Mouse (Mus musculus) embryonic facial prominence, embryonic 12.5 days (tissue): ENCODE measurements around the gene Cnpy2. TPM values are rescaled to one million over a fixed set of nuclear protein-coding genes. Genes with fewer than 3 reads are reported as not detected.

Source experiments
- ATAC-seq: fragments of 200-750 bp; cut with Nextera tagmentation; 2 replicates; pipeline ENCODE4 v1.8.0; 2017; ENCODE audit not compliant: insufficient number of reproducible peaks, insufficient read depth, low FRiP score, low TSS enrichment
- H3K27ac ChIP-seq: fragments of 300-500 bp; sonication (generic); 2 replicates; pipeline ENCODE4 v1.5.1; 2016; ENCODE audit warnings: mild to moderate bottlenecking
- H3K27me3 ChIP-seq: fragments of 300-500 bp; sonication (generic); 2 replicates; pipeline ENCODE4 v1.6.1; 2016; ENCODE audit warnings: mild to moderate bottlenecking, moderate library complexity
- H3K36me3 ChIP-seq: fragments of 300-500 bp; sonication (generic); 2 replicates; pipeline ENCODE4 v1.6.1; 2016; ENCODE audit warnings: mild to moderate bottlenecking
- H3K4me1 ChIP-seq: fragments of 300-500 bp; sonication (generic); 2 replicates; pipeline ENCODE4 v1.6.1; 2016
- H3K4me2 ChIP-seq: fragments of 300-500 bp; sonication (generic); replicated peaks from 2 replicates; pipeline ENCODE4 v1.6.1; 2016; ENCODE audit warnings: mild to moderate bottlenecking, moderate library complexity
- H3K4me3 ChIP-seq: fragments of 300-500 bp; sonication (generic); 2 replicates; pipeline ENCODE4 v1.5.1; 2016; ENCODE audit warnings: mild to moderate bottlenecking
- H3K9ac ChIP-seq: fragments of 300-500 bp; sonication (generic); 2 replicates; pipeline ENCODE4 v1.6.1; 2016; ENCODE audit warnings: mild to moderate bottlenecking, moderate library complexity
- H3K9me3 ChIP-seq: fragments of 300-500 bp; sonication (generic); 2 replicates; pipeline ENCODE4 v1.6.1; 2016; ENCODE audit warnings: mild to moderate bottlenecking, moderate library complexity
- WGBS: fragments of 180-500 bp; shearing (Covaris S2); methylation state at CpG from one replicate; pipeline ENCODE4 v1.1.7; 2016; 5-methylcytosine and 5-hydroxymethylcytosine counted together
- polyA plus RNA-seq: library from polyadenylated mRNA; unstranded; fragments of >200 nt; fragmentation: Nextera tagmentation; extraction: Ambion mirVana; gene quantifications from 2 replicates; pipeline ENCODE4 v1.2.1, GENCODE M21; 2016

Cnpy2 gene
- polyA plus RNA-seq, 1 experiment from 2014 or later, result 306 TPM

DNA sequence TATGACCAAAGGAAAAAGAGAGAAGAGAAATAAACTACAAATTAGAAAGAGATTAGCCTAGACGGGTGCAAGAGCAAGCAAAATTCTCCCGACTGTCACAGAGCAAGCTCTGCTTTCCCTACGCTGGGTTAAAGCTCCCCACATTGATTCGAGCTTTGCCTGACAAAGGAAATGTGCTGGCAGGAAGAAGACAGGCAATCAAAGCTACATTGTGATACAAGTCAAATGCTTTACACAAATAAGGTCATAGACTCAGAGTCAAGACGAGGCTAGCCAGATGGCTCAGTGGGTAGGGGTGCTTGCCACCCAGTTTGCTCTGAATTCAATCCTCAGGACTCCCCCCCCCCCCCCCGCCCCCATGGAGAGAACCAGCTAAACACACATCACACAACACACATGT is 47.8 kb downstream of the Cnpy2 start:
- 68% methylated on average over 5 of the region's 6 CpGs for WGBS
- Histone ChIP-seq H3K4me1 (peaks cover 8% of the 10 kb centered on the region), H3K27me3 (no peaks in the 10 kb centered on the region), H3K27ac (no peak overlapping the region), H3K36me3 (peaks cover 9% of the 10 kb centered on the region; the same call in 1 of the 2 replicates), H3K4me3 (no peak overlapping the region), H3K9ac (no peak overlapping the region), H3K9me3 (no peaks in the 10 kb centered on the region), H3K4me2 (no peak overlapping the region)
- ATAC-seq, result no peak

DNA sequence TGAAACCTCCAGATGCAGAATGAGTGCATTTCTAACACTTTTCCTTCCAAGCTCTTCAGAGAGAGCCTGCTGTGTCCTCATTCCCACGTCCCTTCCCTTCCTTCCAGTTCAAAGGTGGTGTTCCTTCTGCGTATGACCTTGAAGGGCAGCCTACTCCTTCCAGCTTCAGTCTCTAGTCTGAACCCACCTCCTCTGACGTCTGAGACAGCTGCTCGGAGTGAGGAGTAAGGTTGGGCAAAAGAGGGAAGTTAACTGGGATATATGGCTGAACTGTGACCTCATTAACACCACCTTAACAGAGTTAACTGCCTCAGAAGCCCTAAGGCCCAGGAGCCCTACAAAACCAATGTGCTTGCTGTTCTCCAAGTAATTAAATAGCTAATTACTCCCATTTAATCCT is 48.3 kb downstream of the Cnpy2 start:
- Histone ChIP-seq H3K27me3 (no peaks in the 10 kb centered on the region), H3K36me3 (0 out of 2 replicates have a peak, but pooled peaks cover 4% of the 10 kb centered on the region), H3K27ac (no peak overlapping the region), H3K9ac (no peak overlapping the region), H3K9me3 (no peaks in the 10 kb centered on the region), H3K4me1 (peaks cover 8% of the 10 kb centered on the region), H3K4me3 (no peak overlapping the region), H3K4me2 (no peak overlapping the region)
- 61% methylated on average over 4 of the region's 4 CpGs for WGBS
- ATAC-seq, result no peak

DNA sequence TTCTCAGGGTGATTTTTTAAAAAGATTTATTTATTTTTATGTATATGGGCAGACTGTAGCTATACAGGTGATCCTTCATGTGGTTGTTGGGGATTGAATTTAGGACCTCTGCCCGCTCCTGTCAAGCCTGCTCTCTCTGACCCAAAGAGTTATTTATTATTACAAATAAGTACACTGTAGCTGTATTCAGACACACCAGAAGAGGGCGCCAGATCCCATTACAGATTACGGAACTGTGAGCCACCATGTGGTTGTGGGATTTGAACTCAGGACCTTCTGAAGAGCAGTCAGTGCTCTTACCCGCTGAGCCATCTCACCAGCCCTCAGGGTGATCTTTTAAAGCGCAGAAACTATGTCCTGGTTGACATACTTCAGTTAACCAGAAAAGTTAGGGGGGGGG is 49.9 kb downstream of the Cnpy2 start:
- peaks cover 12% of the 10 kb centered on the region for H3K4me1 ChIP-seq
- H3K27ac ChIP-seq, result no peak overlapping the region
- no peak for ATAC-seq
- WGBS, result 80% methylated on average over 5 of the region's 5 CpGs
- no peak overlapping the region for H3K4me2 ChIP-seq
- no peaks in the 10 kb centered on the region for H3K27me3 ChIP-seq
- H3K9me3 ChIP-seq, result no peaks in the 10 kb centered on the region
- H3K36me3 ChIP-seq, result no peaks in the 10 kb centered on the region
- no peak overlapping the region for H3K9ac ChIP-seq
- no peak overlapping the region for H3K4me3 ChIP-seq

DNA sequence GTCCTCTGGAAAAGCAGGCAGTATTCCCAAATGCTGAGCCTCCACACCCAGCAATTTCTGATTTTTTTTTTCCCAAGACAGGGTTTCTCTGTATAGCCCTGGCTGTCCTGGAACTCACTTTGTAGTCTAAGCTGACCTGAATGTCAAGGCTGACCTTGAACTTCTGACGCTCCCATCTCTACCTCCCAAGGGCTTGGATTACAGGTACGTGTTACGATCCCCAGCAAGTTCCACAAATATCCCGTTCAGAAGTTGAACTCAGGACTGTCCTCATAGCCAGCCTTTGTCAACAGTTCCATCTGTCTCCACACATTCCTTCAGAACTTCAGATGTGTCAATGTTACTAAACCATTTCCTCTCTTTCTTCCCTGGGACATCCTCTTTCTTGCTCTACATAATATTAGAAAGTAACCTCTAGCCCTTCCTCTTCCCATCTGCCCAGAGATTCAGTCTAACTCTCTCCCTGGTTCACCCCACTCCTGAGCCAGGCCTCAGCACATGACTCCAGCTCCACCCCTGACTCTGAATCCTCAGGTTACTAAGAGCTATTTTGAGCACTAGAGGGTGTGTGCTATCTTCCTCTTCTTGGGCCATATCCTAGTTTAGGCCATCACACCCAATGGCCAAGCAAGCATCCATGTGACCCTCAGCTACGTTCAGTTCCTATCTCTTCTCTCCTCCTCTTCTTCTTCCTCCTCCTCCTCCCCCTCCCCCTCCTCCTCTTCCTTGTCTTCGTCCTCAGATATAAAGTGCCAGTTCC is 50.9 kb downstream of the Cnpy2 start:
- H3K27ac ChIP-seq, result no peak overlapping the region
- H3K9ac ChIP-seq, result no peak overlapping the region
- no peaks in the 10 kb centered on the region for H3K9me3 ChIP-seq
- no peak overlapping the region for H3K4me2 ChIP-seq
- no peaks in the 10 kb centered on the region for H3K27me3 ChIP-seq
- ATAC-seq, result no peak
- 79% methylated on average over 6 of the region's 6 CpGs for WGBS
- H3K36me3 ChIP-seq, result no peaks in the 10 kb centered on the region
- no peak overlapping the region for H3K4me3 ChIP-seq
- peaks cover 8% of the 10 kb centered on the region for H3K4me1 ChIP-seq

DNA sequence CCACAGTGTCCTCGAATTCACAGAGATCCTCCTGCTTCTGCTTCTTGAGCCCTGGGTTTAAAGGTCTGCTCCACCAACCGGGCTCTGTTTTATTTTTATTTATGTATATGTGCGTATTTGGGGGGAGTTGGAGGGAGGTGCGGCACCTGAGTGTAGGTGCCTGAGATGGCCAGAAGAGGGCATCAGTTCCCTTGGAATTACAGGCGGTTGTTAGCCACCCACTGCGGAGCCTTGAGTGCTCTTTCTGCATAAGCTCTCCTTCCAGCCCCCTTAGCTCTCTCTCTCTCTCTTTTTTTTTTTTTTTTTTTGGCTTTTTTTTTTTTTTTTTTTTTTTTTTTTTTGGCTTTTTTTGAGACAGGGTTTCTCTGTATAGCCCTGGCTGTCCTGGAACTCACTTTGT is 52.1 kb downstream of the Cnpy2 start:
- Histone ChIP-seq H3K27ac (no peak overlapping the region), H3K9me3 (no peaks in the 10 kb centered on the region), H3K4me3 (no peak overlapping the region), H3K27me3 (no peaks in the 10 kb centered on the region), H3K4me1 (peaks cover 14% of the 10 kb centered on the region), H3K4me2 (no peak overlapping the region), H3K36me3 (peaks cover 9% of the 10 kb centered on the region), H3K9ac (no peak overlapping the region)
- no peak for ATAC-seq
- WGBS, result 66% methylated on average over 6 of the region's 6 CpGs

DNA sequence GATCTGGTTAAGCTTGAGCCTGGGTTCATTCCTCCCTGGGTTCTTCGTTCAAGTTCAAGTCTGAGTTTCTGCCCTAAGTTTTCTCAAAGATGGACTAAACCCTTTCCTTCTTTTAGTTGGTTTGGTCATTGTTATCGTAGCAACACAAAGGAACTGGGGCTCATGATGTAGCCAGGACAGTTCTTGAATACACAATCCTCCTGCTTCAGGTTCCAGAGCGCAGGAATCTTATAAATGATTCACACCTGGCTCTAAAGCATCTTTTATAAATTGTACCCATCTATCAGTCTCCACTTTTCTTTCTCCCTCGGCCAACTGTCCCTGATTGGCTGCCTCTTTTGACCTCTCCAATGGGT is 53.8 kb downstream of the Cnpy2 start:
- Histone ChIP-seq H3K4me3 (peak overlapping the region; percentile 97), H3K27me3 (no peaks in the 10 kb centered on the region), H3K4me2 (peak overlapping the region; percentile 78), H3K4me1 (peaks cover 14% of the 10 kb centered on the region), H3K9ac (peak overlapping the region; percentile 95; the same call in 1 of the 2 replicates), H3K27ac (peak overlapping the region; percentile 95), H3K36me3 (peaks cover 25% of the 10 kb centered on the region), H3K9me3 (no peaks in the 10 kb centered on the region)
- WGBS, result 48% methylated on average over 4 of the region's 4 CpGs
- ATAC-seq, result no peak

DNA sequence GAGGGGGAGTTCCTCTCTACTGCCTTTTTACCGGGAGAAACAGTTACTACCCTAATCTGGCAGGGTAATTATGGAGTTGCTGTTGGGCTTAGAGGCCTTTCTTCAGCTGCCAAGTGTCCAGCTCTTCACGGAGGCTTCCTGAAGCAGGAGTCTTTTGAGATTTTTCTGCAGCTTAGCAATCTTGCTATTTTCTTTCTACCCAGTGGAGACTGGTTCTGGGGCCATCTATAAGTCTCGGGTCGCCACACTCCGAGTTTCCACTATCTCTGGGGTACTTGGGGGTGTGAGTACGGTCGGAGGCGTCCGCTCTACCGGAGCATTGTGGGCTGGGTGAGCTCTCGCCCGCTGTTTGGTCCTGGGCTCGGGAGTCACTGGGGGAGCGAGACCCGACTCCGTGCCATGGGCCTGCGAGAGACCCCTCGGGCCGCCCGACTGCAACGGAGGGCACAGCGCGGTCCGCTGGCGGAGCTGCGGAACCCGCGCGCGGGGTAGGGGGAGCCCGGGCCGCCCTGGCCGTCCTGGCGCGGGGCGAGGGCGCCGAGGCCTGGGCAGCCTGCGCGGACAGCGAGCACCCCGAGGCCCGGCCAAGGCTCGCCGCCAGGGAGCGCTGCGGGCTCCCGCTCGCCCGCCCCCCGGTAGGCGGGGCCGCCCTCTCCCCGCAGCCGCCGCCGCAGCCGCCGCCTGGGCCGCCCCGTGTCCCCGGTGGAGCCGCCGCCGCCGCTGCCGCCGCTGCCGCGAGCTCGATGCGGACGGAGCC is 54.4 kb downstream of the Cnpy2 start, which contains the start of gene Ankrd52:
Gene Ankrd52 (plus strand): TSS at position 661 of the 757 bp plus-strand sequence.
- peaks cover 14% of the 10 kb centered on the region for H3K4me1 ChIP-seq
- peak; percentile 91 for ATAC-seq
- peak within 1 kb of the TSS; percentile 97 for H3K4me3 ChIP-seq
- H3K9ac ChIP-seq, result peak within 1 kb of the TSS; percentile 95
- peak within 1 kb of the TSS; percentile 78 for H3K4me2 ChIP-seq
- peaks cover 30% of the 10 kb centered on the region for H3K36me3 ChIP-seq
- 0% methylated on average over 36 of the region's 73 CpGs for WGBS
- peak within 1 kb of the TSS; percentile 95 for H3K27ac ChIP-seq
- no peaks in the 10 kb centered on the region for H3K27me3 ChIP-seq
- H3K9me3 ChIP-seq, result no peaks in the 10 kb centered on the region

Other genes starting within 250 kb of the Cnpy2 start
- 1,967 TPM in 2 replicates for gene Atp5b, start 239.2 kb upstream of the Cnpy2 start, polyA plus RNA-seq
- gene Baz2a, start 230.9 kb upstream of the Cnpy2 start, polyA plus RNA-seq, result 9.0 and 9.1 TPM in 2 replicates
- 31.7 and 33.6 TPM in 2 replicates for gene Rbms2, start 142.2 kb upstream of the Cnpy2 start, polyA plus RNA-seq
- 1.1 and 2.7 TPM in 2 replicates for gene Gls2, start 128.0 kb upstream of the Cnpy2 start, polyA plus RNA-seq
- 31.1 TPM in 2 replicates for gene Spryd4, start 110.7 kb upstream of the Cnpy2 start, polyA plus RNA-seq
- gene Mip, start 96.6 kb upstream of the Cnpy2 start, polyA plus RNA-seq, result 0.69 and 1.1 TPM in 2 replicates
- gene Timeless, start 90.4 kb upstream of the Cnpy2 start, polyA plus RNA-seq, result 80.9 and 81.5 TPM in 2 replicates
- gene Apon, start 68.4 kb upstream of the Cnpy2 start, polyA plus RNA-seq, result 0.37 and 0.90 TPM in 2 replicates
- not detected in 2 replicates for gene Apof, start 53.8 kb upstream of the Cnpy2 start, polyA plus RNA-seq
- 20.9 and 22.0 TPM in 2 replicates for gene Stat2, start 51.9 kb upstream of the Cnpy2 start, polyA plus RNA-seq
- gene Il23a, start 23.7 kb upstream of the Cnpy2 start, polyA plus RNA-seq, result not detected in 2 replicates
- gene Pan2, start 19.1 kb upstream of the Cnpy2 start, polyA plus RNA-seq, result 36.2 and 38.3 TPM in 2 replicates
- 191 TPM in 2 replicates for gene Cs, start 15.3 kb downstream of the Cnpy2 start, polyA plus RNA-seq
- gene Coq10a, start 46.5 kb downstream of the Cnpy2 start, polyA plus RNA-seq, result 15.0 and 17.9 TPM in 2 replicates
- gene Ankrd52, start 54.7 kb downstream of the Cnpy2 start, polyA plus RNA-seq, result 14.8 and 15.4 TPM in 2 replicates
- gene Slc39a5, start 78.8 kb downstream of the Cnpy2 start, polyA plus RNA-seq, result 0.33 TPM in 1 of 2 replicates, not detected in the other
- 67.6 and 70.1 TPM in 2 replicates for gene Nabp2, start 89.0 kb downstream of the Cnpy2 start, polyA plus RNA-seq
- 44.5 and 50.5 TPM in 2 replicates for gene Rnf41, start 89.2 kb downstream of the Cnpy2 start, polyA plus RNA-seq
- 121 and 125 TPM in 2 replicates for gene Smarcc2, start 136.8 kb downstream of the Cnpy2 start, polyA plus RNA-seq
- 877 and 907 TPM in 2 replicates for gene Myl6, start 171.7 kb downstream of the Cnpy2 start, polyA plus RNA-seq
- gene Myl6b, start 176.2 kb downstream of the Cnpy2 start, polyA plus RNA-seq, result 3.2 and 3.9 TPM in 2 replicates
- gene Esyt1, start 203.4 kb downstream of the Cnpy2 start, polyA plus RNA-seq, result 29.2 and 30.7 TPM in 2 replicates
- gene Zc3h10, start 225.3 kb downstream of the Cnpy2 start, polyA plus RNA-seq, result 18.8 and 19.4 TPM in 2 replicates
- gene Rpl41, start 226.8 kb downstream of the Cnpy2 start, polyA plus RNA-seq, result 3,271 and 3,412 TPM in 2 replicates
- 189 and 192 TPM in 2 replicates for gene Pa2g4, start 243.5 kb downstream of the Cnpy2 start, polyA plus RNA-seq